Mouse (Mus musculus) ZHBTc4 (cell line): ENCODE measurements around the gene Hook1.

Experiments
- DNase-seq: peaks from one replicate; pipeline ENCODE4 v3.0.0-alpha.2; 2011; ENCODE audit warnings: low read depth, low spot score

Hook1 gene

DNA sequence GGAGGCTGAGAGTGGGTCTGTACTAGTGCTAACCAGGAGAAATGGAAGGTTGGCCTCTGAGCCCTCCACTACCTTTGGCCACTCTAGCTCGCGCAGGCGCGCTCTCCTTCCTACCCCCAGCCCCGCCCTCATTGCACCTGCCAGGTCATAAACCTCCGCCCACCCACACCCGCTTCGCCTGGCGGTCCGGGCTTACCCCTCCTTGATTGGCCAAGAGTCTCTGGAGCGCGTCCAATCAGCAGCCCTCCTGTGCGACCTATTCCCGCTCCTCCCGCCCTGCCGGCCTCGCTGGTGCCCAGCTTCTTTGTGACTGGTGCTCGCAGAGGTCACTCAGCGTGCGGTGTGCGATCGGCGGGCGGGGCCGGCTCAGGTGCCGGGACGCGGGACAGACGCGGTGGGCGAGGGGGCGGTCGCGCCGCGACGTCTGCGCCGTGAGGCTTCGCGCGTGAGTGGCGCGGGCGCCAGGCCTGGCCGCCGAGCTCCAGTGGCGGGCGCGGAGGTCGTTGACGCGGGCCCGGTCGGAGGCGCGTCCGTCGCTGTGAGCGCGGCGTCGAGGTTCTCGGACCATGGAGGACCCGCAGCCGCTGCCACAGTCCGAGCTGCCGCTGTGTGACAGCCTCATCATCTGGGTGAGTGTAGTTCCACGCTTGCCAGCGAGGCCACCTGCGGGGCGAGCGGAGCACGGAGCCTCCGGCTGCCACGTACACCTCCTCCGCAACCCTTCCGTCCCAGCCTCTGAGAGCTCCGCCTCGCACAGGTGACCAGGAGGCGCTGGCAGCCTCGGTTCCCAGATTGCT, at the start of gene Hook1:
Hook1 (plus strand) TSS at position 313 of the 797 bp plus-strand sequence.
- peak; percentile 97 for DNase-seq

GRCm38 (mm10) chr4:95917703-95918102, 49.3 kb upstream of the Hook1 start:
- DNase-seq: no peak

DNA sequence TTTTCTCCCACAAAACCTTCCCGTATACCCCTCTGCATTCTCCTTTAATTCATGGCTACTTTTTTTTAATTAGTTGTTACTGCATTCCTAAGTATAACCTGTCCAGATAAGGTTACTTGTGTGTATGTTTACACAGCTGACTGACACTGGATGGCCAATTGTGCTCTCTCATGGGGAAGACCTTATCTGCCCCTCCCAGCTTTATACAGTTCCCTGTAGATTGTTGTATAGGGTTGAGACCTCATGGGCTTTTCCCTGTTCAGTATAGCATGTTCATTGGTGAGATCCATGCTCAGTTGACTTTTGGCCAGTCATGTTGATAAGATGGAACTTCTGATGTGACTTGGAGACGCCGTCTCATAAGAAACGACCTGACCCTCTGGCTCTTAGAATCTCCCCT, 46.6 kb upstream of the Hook1 start:
- no peak for DNase-seq

GRCm38 (mm10) chr4:95924210-95925184, 42.5 kb upstream of the Hook1 start:
- DNase-seq: peak; percentile 72

GRCm38 (mm10) chr4:95928846-95929245, 38.2 kb upstream of the Hook1 start:
- no peak for DNase-seq

DNA sequence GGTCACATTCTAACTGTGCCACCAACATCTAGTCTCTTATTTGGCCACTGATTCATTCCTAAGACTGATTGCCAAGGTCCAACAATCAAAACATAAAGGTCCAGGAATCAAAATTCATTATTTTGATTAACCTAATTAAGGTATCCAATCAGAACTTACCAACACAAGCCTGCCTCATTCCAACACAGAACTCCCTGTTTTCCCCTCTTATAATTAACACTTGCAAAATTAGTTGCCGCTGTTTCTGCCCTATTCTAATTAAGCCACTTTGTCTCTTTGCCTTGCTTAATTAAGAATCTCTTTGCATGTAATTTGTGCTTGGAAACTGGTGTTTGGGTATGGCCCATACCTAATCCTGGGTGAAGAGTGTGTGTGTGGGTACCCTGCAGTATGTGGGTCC, 37.1 kb upstream of the Hook1 start:
- no peak for DNase-seq

- no peak for DNase-seq
Measured at GRCm38 (mm10) chr4:95931331-95931730, 35.7 kb upstream of the Hook1 start.

- DNase-seq: no peak
Measured at GRCm38 (mm10) chr4:95933801-95934356, 33.2 kb upstream of the Hook1 start.

DNA sequence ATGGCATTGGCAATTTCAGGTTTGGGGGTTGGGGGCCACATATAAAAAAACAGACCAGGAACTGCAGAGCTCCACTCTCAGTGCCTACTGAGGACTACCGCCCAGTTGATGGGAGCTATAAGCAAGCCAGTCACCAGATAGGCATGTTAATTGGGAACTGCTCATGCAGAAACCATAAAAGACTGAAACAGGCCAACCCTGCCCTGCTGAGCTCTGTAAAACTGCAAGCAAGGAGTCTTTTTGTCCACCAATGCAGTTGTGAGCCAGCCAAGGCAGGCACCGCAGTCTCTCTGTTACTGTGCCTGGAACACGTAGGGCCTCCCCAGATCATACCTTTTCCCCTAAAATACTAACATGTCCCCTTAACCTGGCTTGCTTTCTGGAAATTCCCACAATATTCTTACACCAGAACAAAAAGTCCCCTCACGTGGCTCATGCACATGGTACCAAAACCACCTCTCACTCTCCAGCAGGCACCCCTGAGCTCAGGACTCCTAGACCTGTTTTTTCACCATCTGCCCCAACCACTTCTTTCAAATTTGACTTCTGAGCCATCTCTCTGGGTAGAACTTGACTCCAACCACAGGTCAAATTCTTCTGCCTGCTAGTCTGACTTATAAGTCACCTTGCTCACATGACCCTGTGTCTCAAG, 32.5 kb upstream of the Hook1 start:
- no peak for DNase-seq

- no peak for DNase-seq
Measured at GRCm38 (mm10) chr4:95938701-95939100, 28.3 kb upstream of the Hook1 start.

DNA sequence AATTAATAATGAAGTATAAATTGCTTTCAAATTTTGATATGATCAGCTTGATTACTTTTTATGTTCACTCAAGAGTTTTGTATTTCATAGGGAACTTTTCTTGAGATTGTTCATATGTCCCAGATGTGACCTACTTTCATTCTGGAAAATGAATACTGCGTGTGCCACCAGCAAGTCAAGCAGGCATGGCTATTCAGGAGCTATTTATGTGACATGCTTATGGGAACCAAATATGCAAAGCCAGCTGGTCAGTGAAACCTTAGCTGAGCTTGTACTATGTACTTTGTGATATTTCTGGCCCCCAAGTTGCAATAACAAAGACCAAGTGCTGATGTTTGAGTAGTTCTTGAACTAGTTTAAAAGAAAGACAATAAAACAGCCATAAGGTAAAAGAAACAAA, 19.1 kb upstream of the Hook1 start:
- DNase-seq: no peak

GRCm38 (mm10) chr4:95953328-95953727, 13.7 kb upstream of the Hook1 start:
- no peak for DNase-seq

- peak; percentile 76 for DNase-seq
Measured at GRCm38 (mm10) chr4:95982221-95982620, 15.2 kb downstream of the Hook1 start.

DNA sequence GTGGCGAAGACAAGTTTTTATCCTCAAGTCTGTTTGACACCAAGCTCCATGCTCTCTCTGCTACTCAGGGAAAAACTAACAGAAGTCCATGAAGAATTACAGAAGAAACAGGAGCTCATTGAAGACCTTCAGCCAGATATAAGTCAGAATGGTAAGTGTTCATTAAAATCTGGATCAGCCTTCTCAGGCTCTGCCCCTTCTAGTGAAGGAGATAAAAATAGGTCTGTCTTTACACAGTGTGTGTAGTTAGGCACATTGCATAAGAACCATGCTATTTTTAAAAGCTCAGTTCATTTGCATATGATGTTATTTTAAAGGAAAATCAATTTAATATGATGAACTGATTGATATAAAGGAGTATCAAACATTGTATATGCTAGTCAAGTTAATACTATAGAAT, 49.8 kb downstream of the Hook1 start:
- no peak for DNase-seq

GRCm38 (mm10) chr4:96022803-96023202, 55.8 kb downstream of the Hook1 start:
- peak; percentile 19 for DNase-seq

DNA sequence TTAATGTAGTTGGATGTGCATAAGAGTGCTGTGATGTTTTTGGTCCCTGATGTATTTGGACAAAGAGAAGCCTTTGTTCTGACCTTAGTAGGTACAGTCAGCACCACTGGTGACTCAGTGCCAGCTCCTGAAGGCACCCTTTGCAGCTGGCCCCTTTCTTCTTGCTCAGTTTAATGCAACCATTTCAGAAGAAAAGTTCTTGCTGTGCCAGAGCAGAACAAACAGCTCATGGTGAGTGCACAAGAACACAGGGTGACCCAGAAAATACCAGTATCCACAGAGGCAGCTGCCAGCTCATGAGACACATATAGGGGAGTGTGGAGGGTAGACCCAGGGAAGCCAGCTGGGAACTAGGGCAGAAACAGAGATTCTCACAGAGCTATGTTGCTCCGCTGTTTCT, 61.4 kb downstream of the Hook1 start:
- DNase-seq: no peak

- DNase-seq: no peak
Measured at GRCm38 (mm10) chr4:96060106-96060505, 93.1 kb downstream of the Hook1 start.

GRCm38 (mm10) chr4:96062045-96062444, 95.0 kb downstream of the Hook1 start:
- no peak for DNase-seq
